Mouse (Mus musculus) thymus, postnatal 10 days (tissue): ENCODE results near the gene Coa6.

ENCODE experiments used
- DNase-seq, 2 experiments: peaks; one replicate each; pipeline ENCODE4 v3.0.0; 2021; ENCODE audit warnings: low spot score in 2 of 2

The Coa6 gene

DNA sequence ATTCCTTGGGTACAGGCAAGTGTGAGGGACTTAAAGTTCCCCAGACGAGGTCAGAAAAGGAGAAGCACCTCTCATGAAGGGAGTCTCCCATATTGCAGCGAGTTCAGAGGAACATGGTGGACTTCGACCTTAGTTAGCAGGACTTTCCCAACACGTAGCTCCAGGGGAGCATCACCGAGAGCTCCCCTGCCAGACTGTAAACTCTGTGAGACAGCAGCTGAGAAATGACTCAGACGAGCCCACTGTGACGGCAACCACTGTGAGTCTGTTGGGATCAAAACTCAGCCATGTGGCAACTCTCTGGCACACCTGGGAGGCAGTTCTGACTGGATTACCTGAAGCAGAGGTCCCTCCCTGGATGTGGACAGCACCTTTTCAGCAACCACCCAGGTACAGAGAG lies 41.8 kb downstream of the Coa6 start:
- no peak for DNase-seq

DNA sequence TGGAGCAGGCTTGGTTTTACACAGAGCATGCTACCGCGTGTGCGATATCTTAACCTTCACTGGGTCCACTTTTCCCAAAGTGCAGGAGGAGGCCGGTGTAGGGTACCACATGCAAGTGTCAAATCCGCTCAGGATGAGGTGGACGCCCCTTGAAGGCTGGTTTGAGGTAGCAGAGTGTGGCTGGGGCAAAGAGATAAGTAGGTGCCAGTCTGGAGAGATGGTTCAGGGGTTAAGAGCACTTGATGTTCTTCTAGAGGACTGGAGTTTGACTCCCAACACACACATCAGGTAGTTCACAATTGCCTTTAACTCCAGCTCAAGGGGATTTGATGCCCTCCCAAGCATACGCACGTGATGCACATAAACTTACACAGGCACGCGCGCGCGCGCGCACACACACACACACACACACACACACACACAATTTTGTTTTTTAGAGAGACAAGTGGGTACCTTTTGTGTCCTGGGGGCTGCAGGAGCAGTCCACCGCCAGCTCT lies 51.5 kb downstream of the Coa6 start:
- DNase-seq, result no peak

DNA sequence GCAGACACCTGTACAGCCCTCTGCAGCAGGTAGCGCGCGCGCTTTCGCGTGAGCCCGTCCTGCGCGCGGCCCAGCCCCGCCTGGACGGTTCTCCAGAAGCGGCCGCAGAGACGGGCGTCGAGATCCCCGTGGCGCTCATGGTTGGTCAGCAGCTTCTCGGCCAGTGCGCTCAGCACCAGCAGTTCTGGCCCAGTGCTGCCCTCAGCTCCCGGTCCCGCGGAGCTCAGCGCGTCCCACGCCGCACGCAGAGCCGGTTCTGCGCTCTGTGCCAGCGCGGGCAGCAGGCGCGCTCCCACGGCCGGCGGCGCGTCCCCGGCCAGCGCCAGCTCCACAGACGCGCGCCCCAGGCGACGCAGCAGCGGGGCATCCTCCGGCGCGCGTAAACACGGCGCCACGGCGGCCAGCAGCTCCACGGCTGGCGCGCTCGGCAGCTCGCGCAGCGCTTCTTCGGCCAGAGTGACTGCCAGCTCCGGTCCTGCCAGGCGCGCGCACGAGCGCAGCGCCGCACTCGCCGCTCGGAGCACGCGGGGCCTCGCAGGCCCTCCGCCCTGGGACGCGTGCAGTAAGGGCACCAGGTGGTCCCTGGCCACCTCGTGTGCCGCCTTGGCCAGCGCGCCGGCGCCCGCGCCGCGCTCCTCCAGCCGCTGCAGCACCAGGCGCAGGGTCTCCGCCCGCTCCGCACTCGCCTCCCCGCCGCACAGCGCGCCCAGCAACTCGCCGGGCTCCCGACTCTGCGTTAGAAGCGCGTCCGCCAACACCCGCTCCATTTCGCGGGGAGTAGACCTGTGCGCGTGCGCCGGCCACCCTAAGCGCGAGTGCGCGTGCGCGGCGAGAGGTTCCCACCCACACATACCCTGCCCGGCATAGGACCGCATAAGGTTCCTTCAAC lies 52.2 kb downstream of the Coa6 start, which contains the start of gene Tarbp1:
Gene Tarbp1 (minus strand): TSS at position 767 of the 889 bp plus-strand sequence.
- peak; percentile 86 to 94 for DNase-seq
